Mouse (Mus musculus) ES-CJ7 (cell line): ENCODE measurements at regions not wholly inside any gene's neighbourhood (a gene's known extent, or its start where the extent isn't known, plus 50 kb on each side); places are given as distances from the start of the nearest gene placed in this dataset.

Experiments
- DNase-seq: peaks from one replicate; pipeline ENCODE4 v3.0.0; 2011; ENCODE audit warnings: low read depth, low spot score

GRCm38 (mm10) chr8:50180682-50181081 lies 1336.9 kb upstream of the Tenm3 start:
- no peak for DNase-seq

GRCm38 (mm10) chr8:50164773-50165454 lies 1321.2 kb upstream of the Tenm3 start:
- peak; percentile 37 for DNase-seq

- DNase-seq, result no peak
Measured at GRCm38 (mm10) chr8:50161076-50161475, 1317.3 kb upstream of the Tenm3 start.

GRCm38 (mm10) chr8:50160326-50160725 lies 1316.6 kb upstream of the Tenm3 start:
- DNase-seq, result no peak

GRCm38 (mm10) chr8:50139876-50140275 lies 1296.1 kb upstream of the Tenm3 start:
- DNase-seq, result no peak

GRCm38 (mm10) chr8:50120041-50120440 lies 1276.3 kb upstream of the Tenm3 start:
- no peak for DNase-seq

GRCm38 (mm10) chr8:50082378-50082777 lies 1238.6 kb upstream of the Tenm3 start:
- DNase-seq, result no peak

GRCm38 (mm10) chr8:50037096-50037495 lies 1193.3 kb upstream of the Tenm3 start:
- no peak for DNase-seq

GRCm38 (mm10) chr8:50027544-50027943 lies 1183.8 kb upstream of the Tenm3 start:
- DNase-seq, result no peak

- DNase-seq, result peak; percentile 9
Measured at GRCm38 (mm10) chr8:50007546-50007945, 1163.8 kb upstream of the Tenm3 start.

GRCm38 (mm10) chr8:50004254-50004653 lies 1160.5 kb upstream of the Tenm3 start:
- DNase-seq, result no peak

GRCm38 (mm10) chr8:50003641-50004040 lies 1159.9 kb upstream of the Tenm3 start:
- DNase-seq, result no peak

- no peak for DNase-seq
Measured at GRCm38 (mm10) chr8:49998281-49999037, 1154.7 kb upstream of the Tenm3 start.
